Mouse (Mus musculus) liver, embryonic 16.5 days (tissue): ENCODE results near the gene Mtrr. TPM values are rescaled to one million over a fixed set of nuclear protein-coding genes. Genes with fewer than 3 reads are reported as not detected.

Experiments used
- ATAC-seq: fragments of 200-750 bp; cut with Nextera tagmentation; 2 replicates; pipeline ENCODE4 v1.8.0; 2017; ENCODE audit warnings: low read depth, mild to moderate bottlenecking, moderate number of reproducible peaks, moderate library complexity
- H3K27ac ChIP-seq: fragments of 300-500 bp; sonication (generic); 2 replicates; pipeline ENCODE4 v1.5.1; 2014; ENCODE audit warnings: mild to moderate bottlenecking, low read length
- H3K27me3 ChIP-seq: fragments of 300-500 bp; sonication (generic); 2 replicates; pipeline ENCODE4 v1.6.1; 2014; ENCODE audit warnings: low read depth, low read length, mixed read lengths; ENCODE audit not compliant: control insufficient read depth, insufficient read depth
- H3K36me3 ChIP-seq: fragments of 300-500 bp; sonication (generic); 2 replicates; pipeline ENCODE4 v1.6.1; 2014; ENCODE audit warnings: mild to moderate bottlenecking; ENCODE audit not compliant: control insufficient read depth, insufficient read depth
- H3K4me1 ChIP-seq: fragments of 300-500 bp; sonication (generic); 2 replicates; pipeline ENCODE4 v1.6.1; 2014; ENCODE audit warnings: low read depth, low read length, mixed read lengths; ENCODE audit not compliant: control insufficient read depth
- H3K4me2 ChIP-seq: fragments of 300-500 bp; sonication (generic); 2 replicates; pipeline ENCODE4 v1.6.1; 2014; ENCODE audit warnings: low read depth, low read length, mixed read lengths
- H3K4me3 ChIP-seq: fragments of 300-500 bp; sonication (generic); 2 replicates; pipeline ENCODE4 v1.5.1; 2014; ENCODE audit warnings: low read depth, mild to moderate bottlenecking, low read length
- H3K9ac ChIP-seq: fragments of 300-500 bp; sonication (generic); 2 replicates; pipeline ENCODE4 v1.6.1; 2014; ENCODE audit warnings: low read depth, low read length
- H3K9me3 ChIP-seq: fragments of 300-500 bp; sonication (generic); replicated peaks from 2 replicates; pipeline ENCODE4 v1.6.1; 2016; ENCODE audit warnings: low read length; ENCODE audit not compliant: control insufficient read depth
- WGBS: fragments of 180-500 bp; shearing (Covaris S2); extraction: QIAGEN DNeasy Blood & Tissue Kit; methylation state at CpG from one replicate; pipeline ENCODE4 v1.1.7; 2014; ENCODE audit not compliant: insufficient replicate concordance; 5-methylcytosine and 5-hydroxymethylcytosine counted together
- polyA plus RNA-seq: library from polyadenylated mRNA; unstranded; fragments of >200 nt; fragmentation: Nextera tagmentation; extraction: Ambion mirVana; gene quantifications from 2 replicates; pipeline ENCODE4 v1.2.1, GENCODE M21; 2015

The Mtrr gene
- polyA plus RNA-seq, 1 experiment from 2014 or later, result 7.5 TPM

- no peaks in the 10 kb centered on the region; the same call in 1 of the 2 replicates for H3K4me1 ChIP-seq
- no peak within 1 kb of the TSS for H3K27ac ChIP-seq
- peaks cover 6% of the 10 kb centered on the region for H3K36me3 ChIP-seq
- H3K9me3 ChIP-seq, result no peaks in the 10 kb centered on the region
- no peak within 1 kb of the TSS for H3K9ac ChIP-seq
- H3K4me2 ChIP-seq, result peak within 1 kb of the TSS; percentile 32
- no peak within 1 kb of the TSS for H3K4me3 ChIP-seq
- no peak for ATAC-seq
- no peaks in the 10 kb centered on the region for H3K27me3 ChIP-seq
- 23% methylated on average over 10 of the region's 10 CpGs for WGBS
These were observed 15.2 kb upstream of the Mtrr start, which contains the start of gene 1700001L19Rik for GRCm38 (mm10) chr13:68597199-68597598. TSS of gene 1700001L19Rik (plus strand) at chr13:68597421.

GRCm38 (mm10) chr13:68593797-68594196 is 11.8 kb upstream of the Mtrr start:
- 59% methylated on average over 1 of the region's 1 CpGs for WGBS
- H3K4me3 ChIP-seq, result no peak overlapping the region
- H3K4me2 ChIP-seq, result no peak overlapping the region
- H3K9me3 ChIP-seq, result no peaks in the 10 kb centered on the region
- no peak overlapping the region for H3K9ac ChIP-seq
- no peak for ATAC-seq
- no peaks in the 10 kb centered on the region; the same call in 1 of the 2 replicates for H3K4me1 ChIP-seq
- peaks cover 22% of the 10 kb centered on the region for H3K36me3 ChIP-seq
- no peaks in the 10 kb centered on the region for H3K27me3 ChIP-seq
- H3K27ac ChIP-seq, result no peak overlapping the region

- Histone ChIP-seq H3K36me3 (peaks cover 35% of the 10 kb centered on the region), H3K4me3 (no peak overlapping the region), H3K4me1 (no peaks in the 10 kb centered on the region), H3K27ac (no peak overlapping the region), H3K9ac (no peak overlapping the region), H3K4me2 (no peak overlapping the region), H3K9me3 (no peaks in the 10 kb centered on the region), H3K27me3 (no peaks in the 10 kb centered on the region)
- no peak for ATAC-seq
These were observed 6.4 kb upstream of the Mtrr start for GRCm38 (mm10) chr13:68588352-68588751.

- no peaks in the 10 kb centered on the region for H3K27me3 ChIP-seq
- no peak for ATAC-seq
- no peak overlapping the region for H3K4me3 ChIP-seq
- no peaks in the 10 kb centered on the region for H3K9me3 ChIP-seq
- 68% methylated on average over 7 of the region's 7 CpGs for WGBS
- no peak overlapping the region for H3K27ac ChIP-seq
- peaks cover 7% of the 10 kb centered on the region for H3K4me1 ChIP-seq
- H3K4me2 ChIP-seq, result no peak overlapping the region
- peaks cover 20% of the 10 kb centered on the region for H3K36me3 ChIP-seq
- H3K9ac ChIP-seq, result no peak overlapping the region
These were observed 3.5 kb upstream of the Mtrr start for GRCm38 (mm10) chr13:68585441-68585840.

- Histone ChIP-seq H3K27me3 (no peaks in the 10 kb centered on the region), H3K9ac (no peak overlapping the region), H3K4me1 (peaks cover 7% of the 10 kb centered on the region), H3K4me3 (no peak overlapping the region), H3K9me3 (no peaks in the 10 kb centered on the region), H3K36me3 (peaks cover 14% of the 10 kb centered on the region; the same call in 1 of the 2 replicates), H3K27ac (no peak overlapping the region), H3K4me2 (no peak overlapping the region)
- no peak for ATAC-seq
- WGBS, result 82% methylated on average over 11 of the region's 11 CpGs
These were observed 2.0 kb upstream of the Mtrr start for GRCm38 (mm10) chr13:68583961-68584360.

- peak overlapping the region; percentile 78 for H3K9ac ChIP-seq
- H3K36me3 ChIP-seq, result peaks cover 8% of the 10 kb centered on the region
- peak overlapping the region; percentile 82 for H3K4me3 ChIP-seq
- peak overlapping the region; percentile 78 for H3K27ac ChIP-seq
- no peaks in the 10 kb centered on the region for H3K9me3 ChIP-seq
- peak overlapping the region; percentile 83 for H3K4me2 ChIP-seq
- H3K27me3 ChIP-seq, result no peaks in the 10 kb centered on the region
- under 1% methylated on average over 11 of the region's 11 CpGs for WGBS
- H3K4me1 ChIP-seq, result peaks cover 7% of the 10 kb centered on the region
- no peak for ATAC-seq
These were observed 500 bp upstream of the Mtrr start for GRCm38 (mm10) chr13:68582517-68582780.

- H3K27me3 ChIP-seq, result no peaks in the 10 kb centered on the region
- H3K9me3 ChIP-seq, result no peaks in the 10 kb centered on the region
- ATAC-seq, result no peak
- H3K9ac ChIP-seq, result peak overlapping the region; percentile 78
- WGBS, result 15% methylated on average over 14 of the region's 14 CpGs
- peak overlapping the region; percentile 82 for H3K4me3 ChIP-seq
- peaks cover 7% of the 10 kb centered on the region for H3K4me1 ChIP-seq
- peaks cover 11% of the 10 kb centered on the region for H3K36me3 ChIP-seq
- peak overlapping the region; percentile 78 for H3K27ac ChIP-seq
- H3K4me2 ChIP-seq, result peak overlapping the region; percentile 83
These were observed 736 bp downstream of the Mtrr start for GRCm38 (mm10) chr13:68581086-68581740.

- ATAC-seq, result no peak
- Histone ChIP-seq H3K27ac (no peak overlapping the region), H3K9ac (no peak overlapping the region), H3K4me3 (no peak overlapping the region), H3K4me1 (peaks cover 4% of the 10 kb centered on the region), H3K4me2 (no peak overlapping the region), H3K36me3 (peaks cover 4% of the 10 kb centered on the region), H3K9me3 (no peaks in the 10 kb centered on the region), H3K27me3 (no peaks in the 10 kb centered on the region)
- 81% methylated on average over 7 of the region's 7 CpGs for WGBS
These were observed 4.0 kb downstream of the Mtrr start for GRCm38 (mm10) chr13:68577945-68578344.

GRCm38 (mm10) chr13:68574398-68574797 is 7.6 kb downstream of the Mtrr start:
- Histone ChIP-seq H3K27ac (no peak overlapping the region), H3K9ac (no peak overlapping the region), H3K4me3 (no peak overlapping the region), H3K36me3 (peaks cover 4% of the 10 kb centered on the region), H3K4me2 (no peak overlapping the region), H3K4me1 (no peaks in the 10 kb centered on the region), H3K27me3 (no peaks in the 10 kb centered on the region), H3K9me3 (no peaks in the 10 kb centered on the region)
- 74% methylated on average over 4 of the region's 4 CpGs for WGBS
- ATAC-seq, result no peak
